Mouse (Mus musculus) layer of hippocampus, postnatal 25 days (tissue): Measurements from ENCODE around the gene Bcl2l15. TPM values are rescaled to one million over a fixed set of nuclear protein-coding genes. Genes with fewer than 3 reads are reported as not detected.
"Not testable (repeated sequence)": the region's sequence is repeated elsewhere in the genome, so short reads cannot be mapped to it uniquely, and the experiment has no call there.

Experiments
- DNase-seq, 2 experiments: peaks; one replicate each; pipeline ENCODE4 v3.0.0; 2022; ENCODE audit warnings: mixed read lengths in 2 of 2, low spot score in 1 of 2; ENCODE audit errors: extremely low spot score in 1 of 2
- total RNA-seq, 2 experiments: library from RNA; stranded (reverse); gene quantifications; 2 replicates each; pipeline ENCODE4 v1.2.3; 2021

The Bcl2l15 gene
- total RNA-seq, 2 experiments from 2014 or later: 1.5 to 1.6 TPM

GRCm38 (mm10) chr3:103830681-103831080 lies 1.7 kb upstream of the Bcl2l15 start:
- DNase-seq: not testable (repeated sequence)

- no peak for DNase-seq
Measured at GRCm38 (mm10) chr3:103831146-103831545, 1.3 kb upstream of the Bcl2l15 start.

- DNase-seq: no peak
Measured at GRCm38 (mm10) chr3:103834001-103834400, 1.6 kb downstream of the Bcl2l15 start.

- no peak for DNase-seq
Measured at GRCm38 (mm10) chr3:103835272-103835950, 3.0 kb downstream of the Bcl2l15 start.

GRCm38 (mm10) chr3:103835951-103836310 lies 3.5 kb downstream of the Bcl2l15 start:
- DNase-seq: no peak

- DNase-seq: no peak
Measured at GRCm38 (mm10) chr3:103836453-103836852, 4.1 kb downstream of the Bcl2l15 start.

GRCm38 (mm10) chr3:103839711-103840110 lies 7.3 kb downstream of the Bcl2l15 start:
- no peak for DNase-seq

GRCm38 (mm10) chr3:103840195-103840594 lies 7.8 kb downstream of the Bcl2l15 start:
- not testable (repeated sequence) for DNase-seq

- DNase-seq: not testable (repeated sequence)
Measured at GRCm38 (mm10) chr3:103840946-103841345, 8.5 kb downstream of the Bcl2l15 start.

- DNase-seq: peak in 1 of 2 experiments; percentile 22
Measured at GRCm38 (mm10) chr3:103850644-103851363, 18.4 kb downstream of the Bcl2l15 start.

GRCm38 (mm10) chr3:103851481-103851880 lies 19.1 kb downstream of the Bcl2l15 start:
- DNase-seq: no peak

GRCm38 (mm10) chr3:103851882-103852281 lies 19.5 kb downstream of the Bcl2l15 start:
- no peak for DNase-seq

- peak in 1 of 2 experiments; percentile 56 for DNase-seq
Measured at GRCm38 (mm10) chr3:103852565-103853299, 20.3 kb downstream of the Bcl2l15 start.

- no peak for DNase-seq
Measured at GRCm38 (mm10) chr3:103853804-103854203, 21.4 kb downstream of the Bcl2l15 start.

- no peak for DNase-seq
Measured at GRCm38 (mm10) chr3:103857036-103857805, 24.8 kb downstream of the Bcl2l15 start.

GRCm38 (mm10) chr3:103857977-103858563 lies 25.7 kb downstream of the Bcl2l15 start:
- DNase-seq: no peak

GRCm38 (mm10) chr3:103858881-103859801 lies 26.7 kb downstream of the Bcl2l15 start, which contains the start of gene Ptpn22:
Gene Ptpn22 (plus strand): TSS chr3:103859795.
- DNase-seq: no peak

GRCm38 (mm10) chr3:103859851-103860391 lies 27.5 kb downstream of the Bcl2l15 start:
- DNase-seq: no peak
